Mouse (Mus musculus): ENCODE data around the gene Arhgef38.

GRCm38 (mm10) chr3:133203713-133204112 lies 31.0 kb downstream of the Arhgef38 start:
- no peak for TF ChIP-seq GATA1 (IDR thresholded peaks at IDR 0.05; ENCODE audit: low read length)
- TF ChIP-seq TAL1 (IDR thresholded peaks at IDR 0.05; ENCODE audit: low read length), result no peak

All from erythroblast, embryonic 14.5 days (primary cell).